Mouse (Mus musculus): Measurements from ENCODE around the gene Fam210b. TPM values are rescaled to one million over a fixed set of nuclear protein-coding genes. Genes with fewer than 3 reads are reported as not detected.
A peak's percentile ranks its signal among the peaks of the same experiment; 100 is the strongest.

Fam210b gene
- polyA plus RNA-seq, 1 experiment from 2014 or later = 10.4 TPM

DNA sequence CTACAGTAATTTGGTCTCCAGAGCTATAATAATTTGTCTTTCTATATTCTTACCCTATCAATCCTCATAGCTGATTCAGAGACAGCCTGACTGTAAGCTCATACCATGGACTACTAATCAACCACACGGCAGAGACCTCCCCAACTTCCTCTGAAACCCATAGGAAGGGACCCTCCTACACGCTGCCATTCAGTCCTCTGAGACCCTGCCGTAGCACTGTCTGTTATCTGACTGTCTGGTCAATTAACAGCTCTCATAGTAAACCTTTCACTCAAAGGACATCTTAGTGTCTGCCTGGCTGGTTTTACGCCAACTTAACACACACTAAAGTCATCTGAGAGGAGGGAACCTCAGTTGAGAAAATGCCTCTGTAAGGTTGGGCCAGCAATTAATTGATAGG is 38.8 kb upstream of the Fam210b start:
- no peak overlapping the region for H3K9ac ChIP-seq (ENCODE audit: low read length)
- H3K27me3 ChIP-seq (ENCODE audit: control insufficient read depth, insufficient read depth, low read length) = no peaks in the 10 kb centered on the region
- H3K4me3 ChIP-seq (ENCODE audit: control insufficient read depth in 1 of 2, insufficient read depth in 1 of 2, low read depth in 1 of 2, low read length in 2 of 2) = no peak overlapping the region
- WGBS = 57% methylated on average over 4 of the region's 4 CpGs
- no peak for ATAC-seq (ENCODE audit: insufficient number of reproducible peaks, insufficient read depth, low FRiP score, low read depth)
- no peak overlapping the region for H3K4me2 ChIP-seq (ENCODE audit: low read length)
- no peaks in the 10 kb centered on the region for H3K4me1 ChIP-seq (ENCODE audit: control insufficient read depth in 2 of 2, insufficient read depth in 2 of 2, low read length in 2 of 2)
- no peaks in the 10 kb centered on the region for H3K36me3 ChIP-seq (ENCODE audit: control insufficient read depth, insufficient read depth, low read length)
- no peaks in the 10 kb centered on the region for H3K9me3 ChIP-seq (ENCODE audit: control insufficient read depth, low read length)
- H3K27ac ChIP-seq (replicated peaks in 1 of 2; ENCODE audit: control insufficient read depth in 1 of 2, insufficient read depth in 1 of 2, low read depth in 2 of 2, low read length in 2 of 2) = no peak overlapping the region

DNA sequence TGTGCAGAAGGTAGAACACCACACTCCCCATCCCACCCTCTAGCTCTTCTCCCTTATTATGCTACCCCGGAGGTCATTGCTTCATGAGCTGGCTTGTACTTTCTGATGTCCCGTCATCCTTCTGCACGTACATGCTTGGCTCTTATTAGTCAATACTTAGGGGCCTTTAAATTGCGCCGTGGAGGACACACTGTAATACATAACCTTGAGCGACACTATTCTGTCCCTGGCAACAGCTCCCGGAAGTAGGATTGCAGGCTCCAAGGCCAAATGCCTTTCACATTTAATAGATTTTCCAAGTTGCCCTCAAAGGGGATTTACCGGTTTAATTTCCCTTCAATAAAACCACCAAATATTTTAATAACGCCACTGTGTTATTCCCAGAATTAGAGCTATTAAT is 33.6 kb upstream of the Fam210b start:
- Histone ChIP-seq H3K4me2 (ENCODE audit: low read length) (no peak overlapping the region), H3K27me3 (ENCODE audit: control insufficient read depth, insufficient read depth, low read length) (no peaks in the 10 kb centered on the region), H3K9ac (ENCODE audit: low read length) (no peak overlapping the region), H3K36me3 (ENCODE audit: control insufficient read depth, insufficient read depth, low read length) (no peaks in the 10 kb centered on the region), H3K4me1 (ENCODE audit: control insufficient read depth in 2 of 2, insufficient read depth in 2 of 2, low read length in 2 of 2) (no peaks in the 10 kb centered on the region), H3K9me3 (ENCODE audit: control insufficient read depth, low read length) (peaks cover 5% of the 10 kb centered on the region; the same call in 1 of the 2 replicates), H3K4me3 (ENCODE audit: control insufficient read depth in 1 of 2, insufficient read depth in 1 of 2, low read depth in 1 of 2, low read length in 2 of 2) (no peak overlapping the region), H3K27ac (replicated peaks in 1 of 2; ENCODE audit: control insufficient read depth in 1 of 2, insufficient read depth in 1 of 2, low read depth in 2 of 2, low read length in 2 of 2) (no peak overlapping the region)
- no peak for ATAC-seq (ENCODE audit: insufficient number of reproducible peaks, insufficient read depth, low FRiP score, low read depth)
- WGBS = 84% methylated on average over 9 of the region's 9 CpGs

GRCm38 (mm10) chr2:172320878-172321277 is 24.5 kb upstream of the Fam210b start:
- Histone ChIP-seq H3K36me3 (ENCODE audit: control insufficient read depth, insufficient read depth, low read length) (no peaks in the 10 kb centered on the region), H3K27ac (replicated peaks in 1 of 2; ENCODE audit: control insufficient read depth in 1 of 2, insufficient read depth in 1 of 2, low read depth in 2 of 2, low read length in 2 of 2) (no peak overlapping the region), H3K4me2 (ENCODE audit: low read length) (no peak overlapping the region), H3K27me3 (ENCODE audit: control insufficient read depth, insufficient read depth, low read length) (no peaks in the 10 kb centered on the region), H3K4me3 (ENCODE audit: control insufficient read depth in 1 of 2, insufficient read depth in 1 of 2, low read depth in 1 of 2, low read length in 2 of 2) (no peak overlapping the region), H3K9ac (ENCODE audit: low read length) (no peak overlapping the region), H3K9me3 (ENCODE audit: control insufficient read depth, low read length) (no peaks in the 10 kb centered on the region), H3K4me1 (ENCODE audit: control insufficient read depth in 2 of 2, insufficient read depth in 2 of 2, low read length in 2 of 2) (no peaks in the 10 kb centered on the region)
- ATAC-seq (ENCODE audit: insufficient number of reproducible peaks, insufficient read depth, low FRiP score, low read depth) = no peak
- WGBS = 14% methylated on average over 9 of the region's 9 CpGs

GRCm38 (mm10) chr2:172328248-172328647 is 17.1 kb upstream of the Fam210b start:
- peaks cover 13% of the 10 kb centered on the region; the same call in 1 of the 2 replicates for H3K27me3 ChIP-seq (ENCODE audit: control insufficient read depth, insufficient read depth, low read length)
- no peak overlapping the region for H3K27ac ChIP-seq (replicated peaks in 1 of 2; ENCODE audit: control insufficient read depth in 1 of 2, insufficient read depth in 1 of 2, low read depth in 2 of 2, low read length in 2 of 2)
- H3K36me3 ChIP-seq (ENCODE audit: control insufficient read depth, insufficient read depth, low read length) = no peaks in the 10 kb centered on the region
- 50% methylated on average over 8 of the region's 8 CpGs for WGBS
- no peaks in the 10 kb centered on the region for H3K4me1 ChIP-seq (ENCODE audit: control insufficient read depth in 2 of 2, insufficient read depth in 2 of 2, low read length in 2 of 2)
- no peak overlapping the region for H3K4me3 ChIP-seq (ENCODE audit: control insufficient read depth in 1 of 2, insufficient read depth in 1 of 2, low read depth in 1 of 2, low read length in 2 of 2)
- no peak overlapping the region for H3K4me2 ChIP-seq (ENCODE audit: low read length)
- no peak overlapping the region for H3K9ac ChIP-seq (ENCODE audit: low read length)
- H3K9me3 ChIP-seq (ENCODE audit: control insufficient read depth, low read length) = no peaks in the 10 kb centered on the region
- no peak for ATAC-seq (ENCODE audit: insufficient number of reproducible peaks, insufficient read depth, low FRiP score, low read depth)

- Histone ChIP-seq H3K9ac (ENCODE audit: low read length) (no peak overlapping the region), H3K27ac (replicated peaks in 1 of 2; ENCODE audit: control insufficient read depth in 1 of 2, insufficient read depth in 1 of 2, low read depth in 2 of 2, low read length in 2 of 2) (no peak overlapping the region), H3K4me2 (ENCODE audit: low read length) (peak overlapping the region; percentile 24; the same call in 1 of the 2 replicates), H3K36me3 (ENCODE audit: control insufficient read depth, insufficient read depth, low read length) (no peaks in the 10 kb centered on the region), H3K9me3 (ENCODE audit: control insufficient read depth, low read length) (no peaks in the 10 kb centered on the region), H3K4me1 (ENCODE audit: control insufficient read depth in 2 of 2, insufficient read depth in 2 of 2, low read length in 2 of 2) (no peaks in the 10 kb centered on the region), H3K27me3 (ENCODE audit: control insufficient read depth, insufficient read depth, low read length) (peaks cover 13% of the 10 kb centered on the region; the same call in 1 of the 2 replicates), H3K4me3 (ENCODE audit: control insufficient read depth in 1 of 2, insufficient read depth in 1 of 2, low read depth in 1 of 2, low read length in 2 of 2) (no peak overlapping the region)
- ATAC-seq (ENCODE audit: insufficient number of reproducible peaks, insufficient read depth, low FRiP score, low read depth) = no peak
- 8% methylated on average over 13 of the region's 13 CpGs for WGBS
These were observed 16.2 kb upstream of the Fam210b start for GRCm38 (mm10) chr2:172329179-172329578.

GRCm38 (mm10) chr2:172338206-172338942 is 7.0 kb upstream of the Fam210b start:
- H3K9ac ChIP-seq (ENCODE audit: low read length) = no peak overlapping the region
- no peak overlapping the region for H3K27ac ChIP-seq (replicated peaks in 1 of 2; ENCODE audit: control insufficient read depth in 1 of 2, insufficient read depth in 1 of 2, low read depth in 2 of 2, low read length in 2 of 2)
- no peaks in the 10 kb centered on the region for H3K36me3 ChIP-seq (ENCODE audit: control insufficient read depth, insufficient read depth, low read length)
- WGBS = 81% methylated on average over 19 of the region's 19 CpGs
- no peaks in the 10 kb centered on the region for H3K4me1 ChIP-seq (ENCODE audit: control insufficient read depth in 2 of 2, insufficient read depth in 2 of 2, low read length in 2 of 2)
- H3K27me3 ChIP-seq (ENCODE audit: control insufficient read depth, insufficient read depth, low read length) = no peaks in the 10 kb centered on the region
- no peak overlapping the region for H3K4me2 ChIP-seq (ENCODE audit: low read length)
- no peak overlapping the region for H3K4me3 ChIP-seq (ENCODE audit: control insufficient read depth in 1 of 2, insufficient read depth in 1 of 2, low read depth in 1 of 2, low read length in 2 of 2)
- no peak for ATAC-seq (ENCODE audit: insufficient number of reproducible peaks, insufficient read depth, low FRiP score, low read depth)
- H3K9me3 ChIP-seq (ENCODE audit: control insufficient read depth, low read length) = 0 out of 2 replicates have a peak, but pooled peaks cover 3% of the 10 kb centered on the region

- Histone ChIP-seq H3K9me3 (ENCODE audit: control insufficient read depth, low read length) (0 out of 2 replicates have a peak, but pooled peaks cover 3% of the 10 kb centered on the region), H3K9ac (ENCODE audit: low read length) (no peak overlapping the region), H3K36me3 (ENCODE audit: control insufficient read depth, insufficient read depth, low read length) (no peaks in the 10 kb centered on the region), H3K4me1 (ENCODE audit: control insufficient read depth in 2 of 2, insufficient read depth in 2 of 2, low read length in 2 of 2) (peaks cover 2 to 5% of the 10 kb centered on the region in 2 experiments; a peak in 3 of 4 replicates), H3K4me3 (ENCODE audit: control insufficient read depth in 1 of 2, insufficient read depth in 1 of 2, low read depth in 1 of 2, low read length in 2 of 2) (no peak overlapping the region), H3K27ac (replicated peaks in 1 of 2; ENCODE audit: control insufficient read depth in 1 of 2, insufficient read depth in 1 of 2, low read depth in 2 of 2, low read length in 2 of 2) (no peak overlapping the region), H3K4me2 (ENCODE audit: low read length) (no peak overlapping the region), H3K27me3 (ENCODE audit: control insufficient read depth, insufficient read depth, low read length) (no peaks in the 10 kb centered on the region)
- 56% methylated on average over 3 of the region's 3 CpGs for WGBS
- no peak for ATAC-seq (ENCODE audit: insufficient number of reproducible peaks, insufficient read depth, low FRiP score, low read depth)
These were observed 4.4 kb upstream of the Fam210b start for GRCm38 (mm10) chr2:172340936-172341335.

DNA sequence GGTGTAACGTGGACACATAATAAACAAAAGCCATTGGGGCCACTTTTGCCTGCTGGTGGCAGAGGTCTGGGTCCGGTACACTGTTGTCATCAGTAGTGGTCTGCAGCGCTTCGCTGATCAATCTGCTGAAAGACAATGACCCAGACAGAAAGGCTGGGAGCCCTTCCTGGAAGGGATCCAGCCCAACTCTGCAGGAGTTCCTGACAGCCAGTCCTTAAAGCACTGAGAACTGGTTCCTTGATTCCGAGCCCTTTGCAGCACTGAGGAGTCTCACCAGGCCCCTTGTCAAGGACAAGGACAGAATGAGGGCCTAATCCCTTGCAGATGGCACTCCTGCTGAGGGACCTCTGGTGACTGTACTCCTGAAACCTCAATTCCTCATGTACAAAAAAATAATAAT is 3.8 kb upstream of the Fam210b start:
- Histone ChIP-seq H3K9me3 (ENCODE audit: control insufficient read depth, low read length) (0 out of 2 replicates have a peak, but pooled peaks cover 3% of the 10 kb centered on the region), H3K27ac (replicated peaks in 1 of 2; ENCODE audit: control insufficient read depth in 1 of 2, insufficient read depth in 1 of 2, low read depth in 2 of 2, low read length in 2 of 2) (no peak overlapping the region), H3K4me3 (ENCODE audit: control insufficient read depth in 1 of 2, insufficient read depth in 1 of 2, low read depth in 1 of 2, low read length in 2 of 2) (no peak overlapping the region), H3K9ac (ENCODE audit: low read length) (no peak overlapping the region), H3K36me3 (ENCODE audit: control insufficient read depth, insufficient read depth, low read length) (no peaks in the 10 kb centered on the region), H3K4me1 (ENCODE audit: control insufficient read depth in 2 of 2, insufficient read depth in 2 of 2, low read length in 2 of 2) (peaks cover 2 to 7% of the 10 kb centered on the region in 2 experiments; a peak in 3 of 4 replicates), H3K27me3 (ENCODE audit: control insufficient read depth, insufficient read depth, low read length) (no peaks in the 10 kb centered on the region), H3K4me2 (ENCODE audit: low read length) (no peak overlapping the region)
- WGBS = 44% methylated on average over 5 of the region's 5 CpGs
- no peak for ATAC-seq (ENCODE audit: insufficient number of reproducible peaks, insufficient read depth, low FRiP score, low read depth)

Data from heart, embryonic 14.5 days (tissue).